Mouse (Mus musculus) kidney, adult 2 months (tissue): ENCODE data around the gene Tpra1.

ENCODE experiments used
- CTCF ChIP-seq: fragments of 200-500 bp; conservative IDR thresholded peaks from 2 replicates; pipeline ENCODE4 v1.5.1; 2011; ENCODE audit warnings: low read depth, mild to moderate bottlenecking, control low read depth, low read length, moderate library complexity, mixed read lengths; ENCODE audit not compliant: insufficient read depth, insufficient read length
- POLR2A ChIP-seq: fragments of 200-500 bp; IDR thresholded peaks from one replicate; pipeline ENCODE4 v1.6.1; 2011; ENCODE audit warnings: low read depth, low read length, control low read depth

DNA sequence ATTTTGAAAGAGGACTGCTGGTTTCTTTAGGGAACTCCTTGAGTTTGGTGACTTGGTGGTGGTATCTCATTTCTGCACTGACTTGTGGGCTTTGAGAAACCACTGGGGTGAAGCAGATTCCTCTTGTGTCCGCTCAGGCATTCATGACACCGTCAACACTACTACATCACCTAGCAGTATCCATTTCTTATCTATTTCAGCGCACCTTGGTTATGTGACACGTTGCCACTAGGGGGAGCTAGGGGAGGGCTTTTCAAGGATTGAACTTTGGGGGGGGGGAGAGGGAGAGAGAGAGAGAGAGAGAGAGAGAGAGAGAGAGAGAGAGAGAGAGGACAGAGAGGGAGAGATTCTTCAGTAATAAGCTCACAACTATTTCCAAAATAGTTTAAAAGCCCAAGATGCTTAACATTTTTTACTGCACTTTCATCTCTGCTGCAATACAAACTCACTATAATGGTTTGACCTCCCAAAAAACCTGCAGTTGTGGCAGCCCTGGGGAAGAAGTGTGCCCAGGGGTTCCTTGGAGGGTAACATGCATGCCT is 33.8 kb downstream of the Tpra1 start:
- TF ChIP-seq CTCF = peak; percentile 54
- TF ChIP-seq POLR2A = no peak
